Mouse (Mus musculus) heart, postnatal 4 days (tissue): ENCODE results near the gene Habp4. TPM values are rescaled to one million over a fixed set of nuclear protein-coding genes. Genes with fewer than 3 reads are reported as not detected.

Experiments used
- DNase-seq: peaks from one replicate; pipeline ENCODE4 v3.0.0; 2021
- total RNA-seq, 2 experiments: library from RNA; stranded (reverse); gene quantifications; 2 replicates each; pipeline ENCODE4 v1.2.3; 2021

Habp4 gene
- 10 to 100 TPM; 63.7 to 64.7 TPM for total RNA-seq

DNA sequence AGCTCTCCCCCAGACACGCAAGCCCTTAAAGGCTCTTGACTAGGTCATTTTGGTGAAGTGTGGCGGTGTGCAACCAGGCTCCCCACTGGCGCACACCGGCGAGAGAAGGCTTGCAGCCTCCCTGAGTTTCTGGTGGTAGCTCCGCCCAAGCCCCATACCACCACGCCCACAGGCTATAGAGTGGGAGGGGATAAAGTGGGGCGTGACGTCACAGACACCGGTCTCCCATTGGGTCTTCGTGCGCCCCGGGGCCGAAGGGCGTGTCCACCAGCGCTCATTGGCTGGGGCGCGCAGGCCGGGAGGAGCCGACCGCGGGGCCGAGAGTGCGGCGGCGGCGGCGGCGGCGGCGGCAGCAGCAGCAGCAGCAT, at the start of gene Habp4:
TSS of gene Habp4 (plus strand) at position 277 of the 368 bp plus-strand sequence.
- DNase-seq = peak; percentile 99

DNA sequence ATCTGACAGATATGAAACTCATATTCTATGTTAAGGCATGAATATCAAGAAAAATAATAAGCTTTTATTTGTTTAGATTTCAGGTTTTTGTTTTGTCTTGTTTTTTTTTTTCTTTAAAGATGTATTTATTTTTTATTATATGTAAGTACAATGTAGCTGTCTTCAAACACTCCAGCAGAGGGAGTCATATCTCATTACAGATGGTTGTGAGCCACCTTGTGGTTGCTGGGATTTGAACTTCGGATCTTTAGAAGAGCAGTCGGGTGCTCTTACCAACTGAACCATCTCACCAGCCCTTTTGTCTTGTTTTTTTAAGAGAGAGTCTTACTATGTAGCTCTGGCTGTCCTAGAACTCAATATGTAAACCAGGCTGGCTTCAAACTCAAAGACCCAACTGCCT, 44.2 kb upstream of the Habp4 start:
- DNase-seq = no peak

DNA sequence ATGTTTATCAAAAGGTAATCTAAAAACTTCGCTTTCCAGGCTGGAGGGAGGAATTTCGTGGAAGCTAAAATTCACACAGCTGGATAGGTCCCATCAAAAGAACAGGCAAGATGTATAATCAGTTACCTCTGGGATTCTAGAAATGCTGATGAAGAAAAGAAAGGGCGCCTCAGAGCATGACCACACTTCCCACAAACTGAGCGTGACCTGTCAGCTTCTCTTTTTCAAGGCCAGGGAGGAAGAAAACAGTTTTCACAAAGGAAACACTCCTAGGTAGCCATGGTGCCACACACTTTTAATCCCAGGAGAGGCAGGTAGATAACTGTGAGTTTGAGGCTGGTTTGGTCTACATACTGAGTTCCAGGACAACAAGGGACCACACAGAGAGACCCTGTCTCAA, 40.9 kb upstream of the Habp4 start:
- DNase-seq = no peak

DNA sequence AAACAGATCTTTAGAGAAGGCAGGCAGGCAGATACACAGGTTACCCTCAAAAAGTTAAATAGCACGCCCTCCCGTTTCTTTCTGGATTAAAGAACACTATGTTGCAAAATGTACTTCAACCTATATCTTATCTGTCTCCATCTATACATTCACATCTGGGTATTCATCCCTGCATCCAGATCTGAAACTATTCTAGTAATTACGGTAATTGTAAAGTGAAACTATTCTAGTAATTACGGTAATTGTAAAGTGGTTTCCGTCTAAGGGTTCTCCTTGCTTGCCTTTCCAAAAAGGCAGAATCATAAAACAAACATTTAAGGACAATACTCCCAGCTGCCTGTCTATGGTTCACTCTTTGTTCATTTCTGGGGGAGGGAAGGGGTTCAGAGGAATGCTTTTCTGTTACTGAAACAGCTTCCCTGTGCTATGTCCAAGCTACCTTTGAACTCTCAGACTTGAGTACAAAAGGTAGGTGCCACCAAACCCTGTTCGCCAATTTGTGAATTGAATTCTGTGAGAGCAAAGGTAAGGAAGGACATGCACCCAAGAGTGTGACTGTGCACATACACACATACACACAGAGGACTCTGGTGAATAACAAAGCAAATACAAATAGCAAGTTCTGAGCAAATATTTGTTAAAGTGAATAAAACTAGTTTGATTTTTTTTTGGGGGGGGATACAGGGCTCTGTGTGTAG, 38.0 kb upstream of the Habp4 start:
- DNase-seq = no peak

DNA sequence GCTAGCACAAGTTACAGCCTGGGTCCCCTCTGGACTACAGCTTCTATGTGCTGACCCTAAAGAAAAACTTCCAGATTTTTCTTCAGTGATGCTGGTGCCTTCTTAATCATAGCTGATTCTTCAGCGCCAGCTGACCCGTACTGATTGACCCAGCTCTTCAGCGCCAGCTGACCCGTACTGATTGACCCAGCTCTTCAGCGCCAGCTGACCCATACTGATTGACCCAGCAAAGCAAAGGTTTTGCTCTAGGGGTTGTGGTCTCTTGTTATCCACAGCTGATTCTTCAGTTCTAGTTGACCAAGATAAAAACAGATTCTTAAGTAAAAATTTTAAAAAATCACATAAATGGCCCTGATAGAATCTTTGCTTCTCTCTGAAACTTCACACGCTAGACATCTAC, 36.7 kb upstream of the Habp4 start:
- DNase-seq = no peak

DNA sequence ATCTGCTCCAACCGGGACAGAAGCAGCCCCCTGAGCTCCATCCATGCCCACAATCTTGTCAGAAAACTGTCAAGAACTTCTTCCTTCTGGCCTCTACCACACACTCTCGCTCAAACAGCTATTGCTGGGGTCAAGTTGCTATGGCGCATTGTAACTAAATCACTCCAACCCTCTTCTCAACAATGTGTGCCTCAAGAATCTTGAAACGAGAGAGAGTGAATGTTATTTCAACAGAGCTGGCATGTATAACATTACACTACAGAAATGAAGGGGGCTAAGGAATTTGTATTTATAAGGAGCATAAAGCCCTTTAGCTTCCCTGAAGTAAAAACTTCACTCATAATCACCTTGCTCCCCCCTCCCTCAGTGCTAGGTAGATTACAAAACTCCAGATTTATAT, 35.3 kb upstream of the Habp4 start:
- DNase-seq = no peak

DNA sequence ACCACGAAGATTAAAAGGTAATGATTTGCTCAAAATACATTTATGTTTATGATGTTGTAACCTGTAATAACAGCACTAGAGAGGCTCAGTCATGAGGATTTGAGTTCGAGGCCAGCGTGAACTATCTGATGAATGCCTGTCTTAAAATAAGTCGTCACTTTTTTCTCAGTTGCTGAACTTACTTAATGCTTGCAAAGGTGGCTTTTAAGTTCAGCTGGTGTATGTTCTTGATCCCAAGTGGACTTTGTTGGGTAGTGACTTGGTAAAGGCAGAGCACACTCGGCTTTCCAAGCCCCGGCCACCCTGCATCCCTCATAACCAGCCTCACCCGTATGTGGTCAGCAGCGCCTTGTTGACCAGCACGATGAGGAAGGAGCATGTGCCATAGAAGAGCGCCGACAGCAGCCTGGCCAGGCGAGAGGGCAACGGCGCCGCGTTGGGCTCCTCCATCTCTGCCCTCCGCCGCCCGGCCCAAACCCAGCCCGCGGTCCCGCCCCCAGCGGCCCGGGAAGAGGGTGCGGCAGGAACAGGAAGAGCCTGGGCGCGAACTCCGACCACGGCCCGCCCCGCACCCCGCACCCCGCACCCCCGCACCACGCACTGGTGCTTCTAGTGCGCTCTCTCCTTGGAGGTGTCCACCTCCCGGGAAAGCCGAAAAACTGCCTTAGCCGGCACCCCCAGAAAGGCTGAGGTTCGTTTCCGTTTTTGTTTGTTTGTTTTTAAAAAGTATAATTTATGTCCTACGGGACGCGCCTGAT, 32.6 kb upstream of the Habp4 start, which contains the start of gene Slc35d2:
TSS of gene Slc35d2 (minus strand) at position 511 of the 758 bp plus-strand sequence.
- DNase-seq = peak; percentile 73

DNA sequence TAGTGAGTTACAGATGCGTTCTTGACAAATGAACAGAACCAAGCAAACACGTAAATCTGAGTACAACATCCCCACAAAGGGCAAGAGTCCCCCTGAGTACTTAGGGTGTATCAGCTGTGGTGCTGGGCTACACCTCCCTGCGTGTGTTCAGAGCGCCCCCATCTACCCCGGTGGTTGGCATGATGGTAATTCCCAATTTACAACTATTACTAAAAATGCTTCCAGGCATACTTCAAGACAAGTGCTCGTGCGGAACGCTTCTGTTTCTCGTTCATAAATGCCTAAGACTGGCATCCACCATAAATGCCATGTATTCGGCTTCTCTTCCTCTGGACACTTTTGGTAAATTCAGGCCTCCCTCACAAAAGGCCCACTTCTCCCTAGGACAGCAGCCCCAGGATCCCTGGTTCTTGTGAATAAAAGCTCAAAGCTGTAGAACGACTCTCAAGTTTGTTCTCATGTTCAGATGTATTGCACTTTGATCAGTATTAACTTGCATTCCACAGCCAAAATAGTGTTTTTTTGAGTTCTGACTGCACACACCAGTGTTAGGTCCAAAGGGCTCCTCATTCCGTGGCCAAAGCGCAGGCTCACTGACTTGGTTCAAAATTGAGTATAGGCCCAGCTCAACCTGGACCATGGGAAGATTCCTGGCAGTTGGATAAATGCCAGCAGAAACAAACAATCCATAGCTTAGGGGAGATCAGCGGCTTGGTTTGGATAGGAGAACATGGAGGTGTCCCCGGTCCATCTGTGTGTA, 31.8 kb upstream of the Habp4 start:
- peak; percentile 49 for DNase-seq

DNA sequence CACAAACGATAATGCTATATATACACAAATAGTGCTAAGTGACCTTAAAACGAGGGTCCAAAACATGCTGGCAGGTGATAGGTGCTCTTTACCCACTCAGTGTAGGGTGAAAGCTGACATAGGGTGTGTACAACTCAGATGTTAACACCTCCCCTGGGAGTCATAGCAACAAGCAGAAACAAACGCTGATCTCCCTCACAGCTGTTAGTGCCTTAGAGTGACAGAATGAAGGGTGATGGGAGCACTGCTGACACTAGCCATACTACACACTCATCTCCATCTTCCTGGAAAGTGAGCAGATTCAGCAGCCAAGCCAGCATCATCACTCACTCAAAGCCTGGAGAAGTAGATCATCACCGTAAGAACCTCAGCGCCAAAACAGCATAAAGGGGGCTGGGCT, 11.5 kb upstream of the Habp4 start:
- DNase-seq = peak; percentile 47

DNA sequence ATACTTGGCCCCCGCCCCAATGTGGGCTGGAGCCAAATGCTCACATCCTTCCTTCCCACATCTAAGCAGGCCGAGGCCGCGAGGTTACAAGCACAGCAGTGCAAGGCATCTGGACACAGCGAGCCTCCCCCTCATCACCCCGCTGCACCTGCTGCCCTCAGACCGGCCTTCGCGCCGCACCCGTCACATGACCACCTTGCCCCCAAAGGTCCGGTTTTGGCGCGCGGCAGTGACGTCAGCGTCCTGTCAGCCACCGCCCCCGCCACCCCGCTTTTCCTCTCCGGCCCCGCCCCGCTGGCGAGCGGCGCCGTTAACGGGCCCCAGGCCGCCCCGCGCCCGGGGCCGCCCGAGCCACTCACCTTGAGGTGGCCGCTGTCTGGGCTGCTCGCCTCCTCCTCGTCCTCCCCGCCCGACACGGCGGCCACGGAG, 9.4 kb upstream of the Habp4 start:
- peak; percentile 93 for DNase-seq

DNA sequence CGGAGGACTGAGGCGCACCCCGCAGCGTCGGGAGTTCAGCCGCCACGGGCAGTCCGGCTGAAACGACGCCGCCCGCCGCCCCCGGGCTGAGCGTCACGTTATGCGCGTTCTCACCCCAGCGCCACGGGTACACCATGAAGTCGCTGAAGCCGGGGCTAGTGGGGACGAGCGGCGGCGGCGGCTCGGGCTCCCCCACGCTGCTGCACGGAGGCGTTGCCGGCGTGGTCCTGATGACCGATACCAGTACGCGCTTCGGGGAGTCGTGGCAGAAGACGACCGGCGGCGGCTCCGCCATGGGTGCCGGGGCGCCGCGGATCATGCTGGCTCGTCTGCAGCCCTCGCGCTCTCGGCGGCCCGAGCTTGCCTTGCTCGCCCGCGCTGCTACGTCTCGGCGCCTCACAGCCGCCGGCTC, 8.9 kb upstream of the Habp4 start:
- DNase-seq = no peak

DNA sequence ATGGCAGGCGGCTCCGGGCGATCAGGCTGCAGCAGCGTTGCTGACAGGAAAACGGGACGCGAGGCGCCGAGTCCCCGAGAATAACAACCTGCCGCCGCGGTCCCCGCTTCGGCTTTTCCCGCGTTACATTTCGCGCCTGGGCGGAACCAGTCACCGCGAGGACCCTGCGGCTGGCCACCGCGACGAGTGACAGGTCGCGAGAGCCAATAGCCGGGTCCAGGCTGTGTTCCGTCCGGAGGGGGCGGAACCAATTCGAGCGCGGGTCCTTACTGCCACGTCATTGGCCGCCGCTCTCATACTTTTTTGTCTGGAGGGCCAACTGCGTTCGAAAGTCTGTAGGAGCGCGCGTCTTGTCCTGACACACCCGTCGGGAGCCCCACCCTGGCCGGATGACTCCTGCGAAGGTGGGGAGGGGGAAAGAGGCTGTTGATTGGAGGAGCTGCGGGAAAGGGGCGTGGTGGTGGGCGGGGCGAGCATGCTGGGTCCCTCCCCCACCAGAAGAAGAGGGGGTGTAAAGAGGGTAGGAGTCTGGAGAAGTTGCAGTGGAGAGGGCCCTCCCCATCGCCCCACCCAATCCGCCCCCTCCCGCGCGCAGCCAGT, 8.4 kb upstream of the Habp4 start, which contains the start of gene Zfp367:
TSS of gene Zfp367 (minus strand) at position 120 of the 600 bp plus-strand sequence.
- peak; percentile 97 for DNase-seq

DNA sequence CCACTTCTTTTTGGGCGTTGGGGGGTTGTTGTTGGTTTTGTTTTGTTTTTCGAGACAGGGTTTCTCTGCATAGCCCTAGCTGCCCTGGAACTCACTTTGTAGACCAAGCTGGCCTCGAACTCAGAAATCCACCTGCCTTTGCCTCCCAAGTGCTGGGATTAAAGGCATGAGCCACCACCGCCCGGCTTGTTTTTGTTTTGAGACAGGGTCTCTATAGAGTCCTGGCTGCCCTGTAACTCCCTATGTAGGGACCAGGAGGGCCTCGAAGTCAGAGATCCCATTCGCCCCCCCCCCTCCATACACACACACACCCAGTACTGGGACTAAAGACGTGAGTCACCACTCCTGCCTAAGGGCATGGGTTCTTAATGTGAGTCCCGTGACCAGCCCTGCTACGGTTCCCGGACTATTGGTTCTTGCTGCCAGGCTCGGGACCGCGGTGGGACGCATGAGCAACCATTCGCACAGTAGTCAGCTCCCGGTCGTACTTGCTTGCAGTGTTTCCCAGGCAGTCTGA, 7.8 kb upstream of the Habp4 start:
- peak; percentile 70 for DNase-seq

DNA sequence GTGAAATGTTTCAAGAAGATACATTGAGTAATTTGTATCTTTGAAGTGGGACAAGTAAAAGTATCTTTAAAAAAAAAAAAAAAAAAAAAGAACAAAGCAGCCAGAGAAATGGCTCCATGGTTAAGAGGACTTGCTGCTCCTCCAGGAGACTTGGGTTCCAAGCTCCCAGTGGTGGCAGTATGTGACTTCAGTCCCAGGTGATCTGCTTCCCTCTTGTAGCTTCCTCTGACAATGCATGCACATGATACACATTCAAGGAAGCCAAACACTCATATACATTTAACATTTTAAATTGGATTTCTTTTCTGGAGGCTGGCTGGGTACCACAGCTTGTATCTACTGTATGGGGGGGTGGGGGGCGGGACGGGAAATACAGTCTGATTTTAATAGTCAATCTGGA, 7.0 kb upstream of the Habp4 start:
- no peak for DNase-seq

DNA sequence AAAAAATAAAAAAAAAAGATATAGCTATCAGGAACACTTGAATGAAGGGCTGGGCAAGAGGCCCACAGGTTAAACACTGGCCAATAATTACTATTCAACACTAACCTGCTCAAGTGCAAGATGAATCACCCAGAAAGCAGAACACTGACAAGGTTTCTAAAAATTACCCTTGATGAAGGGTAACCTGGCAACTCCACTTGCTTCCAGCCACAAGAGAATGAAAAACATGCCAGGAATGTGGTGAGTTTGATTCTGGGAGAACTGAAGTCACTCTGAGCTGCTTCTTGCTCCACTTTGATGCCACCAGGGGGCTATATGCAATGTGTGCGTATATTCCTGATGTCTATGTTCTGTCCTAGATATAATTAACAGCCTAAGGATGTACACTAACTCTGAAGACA, 6.5 kb upstream of the Habp4 start:
- DNase-seq = peak; percentile 40

DNA sequence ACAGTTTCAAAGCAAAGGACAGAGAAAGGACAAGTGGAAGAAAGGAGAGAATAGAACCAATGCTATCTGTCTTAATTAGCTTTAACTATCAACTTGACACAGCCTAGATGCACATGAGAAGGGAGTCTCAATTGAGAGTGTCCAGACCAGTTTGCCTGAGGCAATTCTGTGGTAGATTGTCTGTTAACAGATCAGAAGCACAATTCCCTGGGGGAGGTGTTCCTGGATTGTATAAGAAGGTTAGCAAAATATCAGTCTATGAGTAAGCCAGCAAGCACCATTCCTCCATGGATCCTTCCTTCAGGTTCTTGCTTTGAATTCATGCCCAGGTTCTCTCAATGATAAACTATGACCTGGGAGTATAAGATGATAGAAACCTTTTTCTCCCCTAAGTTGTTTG, 4.7 kb upstream of the Habp4 start:
- DNase-seq = no peak

DNA sequence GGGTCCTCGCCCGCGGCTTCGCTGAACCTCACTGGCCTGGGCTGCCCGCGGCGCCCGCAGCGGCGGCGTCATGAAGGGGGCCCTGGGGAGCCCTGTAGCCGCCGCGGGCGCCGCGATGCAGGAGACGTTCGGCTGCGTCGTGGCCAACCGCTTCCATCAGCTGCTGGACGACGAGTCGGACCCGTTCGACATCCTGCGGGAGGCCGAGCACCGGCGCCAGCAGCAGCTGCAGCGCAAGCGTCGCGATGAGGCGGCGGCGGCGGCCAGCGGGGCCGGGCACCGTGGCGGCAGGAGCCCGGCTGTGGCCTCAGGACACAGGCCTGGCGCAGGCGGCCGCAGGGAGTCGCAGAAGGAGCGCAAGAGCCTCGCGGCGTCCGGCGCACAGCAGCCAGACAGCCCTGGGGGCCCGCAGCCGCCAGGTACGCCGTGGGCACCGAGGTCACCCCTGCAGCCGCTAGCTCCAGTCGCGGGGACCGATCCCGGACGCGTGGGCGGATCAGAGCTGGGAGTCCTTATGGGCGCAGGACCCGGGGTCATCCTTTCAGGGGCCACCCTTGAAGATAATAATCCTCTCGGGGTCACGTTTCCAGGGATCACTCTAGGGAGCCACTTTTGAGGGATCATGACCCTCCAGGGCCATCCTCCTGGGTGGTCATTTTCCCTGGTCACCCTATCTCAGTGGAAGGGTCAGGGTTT, 440 bp downstream of the Habp4 start:
- no peak for DNase-seq

DNA sequence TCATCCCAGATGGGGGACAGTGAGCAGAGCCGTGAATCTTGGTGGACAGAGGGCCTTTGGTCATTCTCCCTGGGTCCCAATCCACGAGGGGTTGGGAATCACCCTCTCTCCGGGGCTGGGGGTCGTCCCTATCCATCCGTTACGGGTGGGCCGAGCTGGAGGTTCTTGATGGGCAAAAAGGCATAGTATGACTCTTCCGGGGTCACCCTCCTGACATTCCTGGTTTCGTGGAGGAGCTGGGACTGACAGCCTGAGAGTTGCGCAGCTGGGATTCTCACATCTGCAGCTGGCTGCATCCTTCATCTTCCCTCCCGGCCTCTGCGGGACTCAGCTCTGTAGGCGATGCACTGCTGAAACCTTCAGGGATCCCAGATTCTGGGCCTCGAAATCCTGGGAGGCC, 1.0 kb downstream of the Habp4 start:
- peak; percentile 14 for DNase-seq

DNA sequence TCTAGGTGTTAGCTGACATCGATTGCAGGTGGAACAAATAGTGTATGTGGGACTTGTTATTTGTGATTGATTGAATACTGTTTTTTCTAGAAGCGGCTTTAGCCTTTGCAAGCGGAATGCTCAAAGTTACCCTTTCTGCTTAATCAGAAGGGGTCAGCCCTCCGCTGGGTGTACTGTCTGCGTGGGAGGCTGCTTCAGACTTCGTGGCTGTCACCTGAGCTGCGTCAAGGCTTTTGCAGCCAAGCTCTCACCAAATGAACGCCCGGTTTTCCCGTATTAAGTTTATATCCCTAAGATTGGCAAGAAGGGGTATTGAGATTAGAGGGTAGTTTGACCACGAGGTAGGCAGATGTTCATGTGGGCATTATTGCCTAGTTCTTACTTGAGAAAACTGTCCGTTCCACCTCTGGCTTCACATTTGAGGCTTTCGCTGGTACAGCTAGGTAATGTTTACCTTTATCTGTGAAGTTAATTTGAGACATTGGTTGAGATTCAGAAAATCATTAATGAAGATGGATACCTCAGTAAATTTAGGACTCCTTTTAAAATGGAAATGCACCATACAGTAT, 1.6 kb downstream of the Habp4 start:
- DNase-seq = no peak

DNA sequence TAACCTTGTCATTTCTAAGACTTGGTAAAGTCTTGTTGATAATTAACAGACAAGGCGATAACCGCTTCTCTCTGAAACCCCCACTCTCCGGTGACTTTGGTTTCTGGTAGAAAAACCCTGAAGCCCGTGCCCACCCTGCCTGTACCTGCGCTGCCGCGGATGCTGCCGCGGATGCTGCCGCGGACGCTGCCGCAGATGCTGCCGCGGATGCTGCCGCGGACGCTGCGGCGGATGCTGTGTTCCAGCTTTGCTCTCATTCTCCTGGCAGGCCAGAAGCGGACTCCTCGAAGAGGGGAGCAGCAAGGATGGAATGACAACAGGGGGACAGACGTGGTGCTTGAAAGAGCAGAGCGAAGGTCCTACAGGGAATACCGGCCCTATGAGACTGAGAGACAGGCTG, 8.1 kb downstream of the Habp4 start:
- peak; percentile 16 for DNase-seq

DNA sequence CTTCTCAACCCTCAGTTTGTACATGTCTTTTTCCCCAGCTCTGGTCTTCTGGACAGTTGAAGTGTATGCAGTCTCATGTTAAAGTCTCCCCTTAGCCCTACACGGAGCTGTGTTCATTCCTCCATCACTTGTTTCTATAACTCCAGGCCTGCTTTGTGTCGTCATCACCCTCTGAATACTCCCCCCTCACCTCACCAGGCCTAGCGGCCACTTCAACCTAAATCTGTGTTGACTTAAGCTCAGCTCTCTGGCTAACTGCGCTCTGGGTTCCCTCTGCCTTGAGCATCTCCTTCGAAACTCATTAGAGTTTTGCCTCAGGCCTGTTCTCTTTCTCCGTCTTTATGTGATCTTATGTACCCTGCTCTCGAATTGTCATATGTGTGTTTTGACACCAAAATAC, 16.4 kb downstream of the Habp4 start:
- DNase-seq = no peak
